Mouse (Mus musculus) hindbrain, embryonic 12.5 days (tissue): ENCODE results near the gene Tnfaip2. TPM values are rescaled to one million over a fixed set of nuclear protein-coding genes. Genes with fewer than 3 reads are reported as not detected.

Experiments
- ATAC-seq: fragments of 200-750 bp; cut with Nextera tagmentation; 2 replicates; pipeline ENCODE4 v1.8.0; 2017; ENCODE audit warnings: moderate TSS enrichment; ENCODE audit not compliant: low FRiP score
- H3K27ac ChIP-seq: fragments of 300-500 bp; sonication (generic); 2 replicates; pipeline ENCODE4 v1.5.1; 2016; ENCODE audit warnings: mild to moderate bottlenecking
- H3K27me3 ChIP-seq: fragments of 300-500 bp; sonication (generic); 2 replicates; pipeline ENCODE4 v1.6.1; 2016; ENCODE audit warnings: mild to moderate bottlenecking
- H3K36me3 ChIP-seq: fragments of 300-500 bp; sonication (generic); 2 replicates; pipeline ENCODE4 v1.6.1; 2016; ENCODE audit warnings: mild to moderate bottlenecking
- H3K4me1 ChIP-seq: fragments of 300-500 bp; sonication (generic); 2 replicates; pipeline ENCODE4 v1.6.1; 2016
- H3K4me2 ChIP-seq: fragments of 300-500 bp; sonication (generic); replicated peaks from 2 replicates; pipeline ENCODE4 v1.6.1; 2016; ENCODE audit warnings: mild to moderate bottlenecking
- H3K4me3 ChIP-seq: fragments of 300-500 bp; sonication (generic); 2 replicates; pipeline ENCODE4 v1.5.1; 2016; ENCODE audit warnings: mild to moderate bottlenecking
- H3K9ac ChIP-seq: fragments of 300-500 bp; sonication (generic); 2 replicates; pipeline ENCODE4 v1.6.1; 2016; ENCODE audit warnings: mild to moderate bottlenecking, moderate library complexity
- H3K9me3 ChIP-seq: fragments of 300-500 bp; sonication (generic); replicated peaks from 2 replicates; pipeline ENCODE4 v1.6.1; 2016; ENCODE audit warnings: mild to moderate bottlenecking
- WGBS: fragments of 180-500 bp; shearing (Covaris S2); methylation state at CpG from one replicate; pipeline ENCODE4 v1.1.7; 2016; 5-methylcytosine and 5-hydroxymethylcytosine counted together
- polyA plus RNA-seq: library from polyadenylated mRNA; unstranded; fragments of >200 nt; fragmentation: Nextera tagmentation; extraction: Ambion mirVana; gene quantifications from 2 replicates; pipeline ENCODE4 v1.2.1, GENCODE M21; 2016

Tnfaip2 gene
- polyA plus RNA-seq, 1 experiment from 2014 or later = 4.1 TPM

GRCm38 (mm10) chr12:111497076-111497475, 54.8 kb downstream of the Tnfaip2 start:
- H3K9me3 ChIP-seq = no peaks in the 10 kb centered on the region
- WGBS = 53% methylated on average over 2 of the region's 2 CpGs

GRCm38 (mm10) chr12:111499617-111500016, 57.3 kb downstream of the Tnfaip2 start:
- 47% methylated on average over 5 of the region's 5 CpGs for WGBS
- H3K27ac ChIP-seq = no peak overlapping the region
- ATAC-seq = no peak

More at GRCm38 (mm10) chr12:111497076-111497475, 54.8 kb downstream of the Tnfaip2 start:
- Histone ChIP-seq H3K27ac (no peak overlapping the region), H3K36me3 (no peaks in the 10 kb centered on the region), H3K4me3 (no peak overlapping the region), H3K4me2 (no peak overlapping the region), H3K9ac (no peak overlapping the region), H3K4me1 (peaks cover 12% of the 10 kb centered on the region), H3K27me3 (no peaks in the 10 kb centered on the region)
- ATAC-seq = no peak

GRCm38 (mm10) chr12:111500725-111501124, 58.5 kb downstream of the Tnfaip2 start:
- H3K27ac ChIP-seq = peak overlapping the region; percentile 31
- H3K4me3 ChIP-seq = no peak overlapping the region
- H3K27me3 ChIP-seq = peaks cover under 1% of the 10 kb centered on the region; the same call in 1 of the 2 replicates
- WGBS = 14% methylated on average over 5 of the region's 5 CpGs
- no peaks in the 10 kb centered on the region for H3K36me3 ChIP-seq
- H3K9ac ChIP-seq = no peak overlapping the region
- peak overlapping the region; percentile 32 for H3K4me2 ChIP-seq
- H3K9me3 ChIP-seq = no peaks in the 10 kb centered on the region
- peaks cover 12% of the 10 kb centered on the region for H3K4me1 ChIP-seq
- peak; percentile 83 for ATAC-seq

More at GRCm38 (mm10) chr12:111499617-111500016, 57.3 kb downstream of the Tnfaip2 start:
- Histone ChIP-seq H3K9ac (no peak overlapping the region), H3K4me1 (peaks cover 12% of the 10 kb centered on the region), H3K9me3 (no peaks in the 10 kb centered on the region), H3K4me2 (no peak overlapping the region), H3K4me3 (no peak overlapping the region), H3K36me3 (no peaks in the 10 kb centered on the region), H3K27me3 (no peaks in the 10 kb centered on the region; the same call in 1 of the 2 replicates)

- WGBS = 84% methylated on average over 12 of the region's 12 CpGs
Observed at GRCm38 (mm10) chr12:111503063-111503567, 60.8 kb downstream of the Tnfaip2 start.

GRCm38 (mm10) chr12:111503571-111503970, 61.3 kb downstream of the Tnfaip2 start:
- 83% methylated on average over 5 of the region's 5 CpGs for WGBS
- Histone ChIP-seq H3K9ac (no peak overlapping the region), H3K4me1 (peaks cover 12% of the 10 kb centered on the region), H3K4me2 (no peak overlapping the region), H3K9me3 (no peaks in the 10 kb centered on the region), H3K27me3 (peaks cover 4% of the 10 kb centered on the region; the same call in 1 of the 2 replicates), H3K4me3 (no peak overlapping the region), H3K36me3 (no peaks in the 10 kb centered on the region), H3K27ac (no peak overlapping the region)
- ATAC-seq = no peak

More at GRCm38 (mm10) chr12:111503063-111503567, 60.8 kb downstream of the Tnfaip2 start:
- H3K4me1 ChIP-seq = peaks cover 12% of the 10 kb centered on the region
- no peak overlapping the region for H3K27ac ChIP-seq
- no peaks in the 10 kb centered on the region for H3K9me3 ChIP-seq
- H3K36me3 ChIP-seq = no peaks in the 10 kb centered on the region
- no peak overlapping the region for H3K4me3 ChIP-seq
- H3K4me2 ChIP-seq = no peak overlapping the region
- H3K27me3 ChIP-seq = peaks cover 4% of the 10 kb centered on the region; the same call in 1 of the 2 replicates
- ATAC-seq = no peak
- no peak overlapping the region for H3K9ac ChIP-seq

Other genes with a start within 250 kb of the Tnfaip2 start
- gene Amn, start 171.4 kb upstream of the Tnfaip2 start, polyA plus RNA-seq = 0.69 and 1.0 TPM in 2 replicates
- 43.2 and 44.8 TPM in 2 replicates for gene Cdc42bpb, start 64.8 kb upstream of the Tnfaip2 start, polyA plus RNA-seq
- 0.45 and 0.74 TPM in 2 replicates for gene Lbhd2, start 35.7 kb upstream of the Tnfaip2 start, polyA plus RNA-seq
- 4.9 and 5.1 TPM in 2 replicates for gene Exoc3l4, start 25.5 kb upstream of the Tnfaip2 start, polyA plus RNA-seq
- 9.4 and 14.3 TPM in 2 replicates for gene Gm266, start 43.4 kb downstream of the Tnfaip2 start, polyA plus RNA-seq
- 662 and 672 TPM in 2 replicates for gene Eif5, start 95.5 kb downstream of the Tnfaip2 start, polyA plus RNA-seq
- gene Mark3, start 132.1 kb downstream of the Tnfaip2 start, polyA plus RNA-seq = 80.7 and 82.0 TPM in 2 replicates
- 1,558 and 1,759 TPM in 2 replicates for gene Ckb, start 229.9 kb downstream of the Tnfaip2 start, polyA plus RNA-seq
- gene Trmt61a, start 235.6 kb downstream of the Tnfaip2 start, polyA plus RNA-seq = 10.7 and 10.8 TPM in 2 replicates